Comparison of ENCODE assay signal across 27 mouse cellular contexts in genomic region chr3:138912504-138912903, GRCm38 (mm10).
A peak's percentile ranks its signal among the peaks of the same experiment; 100 is the strongest.
DNase-seq lines count a peak whose midpoint lies in the region; ATAC-seq and TF ChIP-seq lines count a peak whose summit lies in the region.
"Had no signal": no experiment of that assay in that cellular context is flagged by ENCODE, and none has a peak within 500 bp of the region (broad histone marks: within the 10 kb centered on the region; RNA-seq: fewer than 3 reads in every experiment).

No protein-coding gene starts in this region.

- DNase-seq in hindbrain, embryonic 10.5 days (ENCODE audit: low spot score): peak; percentile 1
- DNase-seq in hindbrain, postnatal 0 days (ENCODE audit: low spot score): no peak
- DNase-seq in midbrain, embryonic 11.5 days (ENCODE audit: low spot score, missing footprints): peak; percentile 39
- peak; percentile 18 for DNase-seq in limb, embryonic 10.5 days (ENCODE audit: low spot score)
- no peak for DNase-seq in kidney, adult 8-10 months
- DNase-seq in cerebellum, adult 8-10 months: no peak
- DNase-seq: adrenal gland, adult 8-10 months; adrenal gland, postnatal 25 days; B cell, adult 2 months; cerebellum, adult 11-12 months; cerebellum, adult 9-10 months; cerebellum, postnatal 14 days; forebrain, postnatal 0 days; gastrocnemius, adult 2 months; gastrocnemius, postnatal 25 days; heart, adult 2 months; heart, postnatal 14 days had no signal

- no peak overlapping the region for H3K9ac ChIP-seq in hindbrain, postnatal 0 days (replicated peaks; ENCODE audit: low read length)
- H3K9ac ChIP-seq in midbrain, embryonic 11.5 days (ENCODE audit: low read length): no peak overlapping the region
- no peak overlapping the region for H3K9ac ChIP-seq in midbrain, embryonic 15.5 days
- H3K9ac ChIP-seq: embryonic facial prominence, embryonic 12.5 days; embryonic facial prominence, embryonic 15.5 days; forebrain, postnatal 0 days; heart, embryonic 13.5 days; hindbrain, embryonic 13.5 days had no signal

- 88% methylated on average over 8 of the region's 8 CpGs for WGBS in hindbrain, embryonic 10.5 days
- 92% methylated on average over 8 of the region's 8 CpGs for WGBS in hindbrain, postnatal 0 days
- 89% methylated on average over 8 of the region's 8 CpGs for whole genome bisulfite sequencing in midbrain, embryonic 11.5 days
- WGBS in midbrain, embryonic 15.5 days: 90% methylated on average over 8 of the region's 8 CpGs
- 92% methylated on average over 8 of the region's 8 CpGs for WGBS in limb, embryonic 10.5 days

- H3K36me3 ChIP-seq in hindbrain, embryonic 10.5 days: no peaks in the 10 kb centered on the region
- H3K36me3 ChIP-seq in hindbrain, postnatal 0 days (ENCODE audit: insufficient read depth, low read length): no peaks in the 10 kb centered on the region
- H3K36me3 ChIP-seq in midbrain, embryonic 11.5 days (ENCODE audit: control insufficient read depth, insufficient read depth, low read length): no peaks in the 10 kb centered on the region
- H3K36me3 ChIP-seq in midbrain, embryonic 15.5 days (replicated peaks): no peaks in the 10 kb centered on the region
- H3K36me3 ChIP-seq in limb, embryonic 10.5 days: no peaks in the 10 kb centered on the region
- H3K36me3 ChIP-seq: embryonic facial prominence, embryonic 12.5 days; embryonic facial prominence, embryonic 15.5 days; heart, embryonic 10.5 days; heart, embryonic 13.5 days; hindbrain, embryonic 13.5 days had no signal

- H3K9me3 ChIP-seq in hindbrain, embryonic 10.5 days: no peaks in the 10 kb centered on the region
- H3K9me3 ChIP-seq in hindbrain, postnatal 0 days (ENCODE audit: low read length): no peaks in the 10 kb centered on the region
- H3K9me3 ChIP-seq in midbrain, embryonic 11.5 days (ENCODE audit: control insufficient read depth, low read length): no peaks in the 10 kb centered on the region
- H3K9me3 ChIP-seq in midbrain, embryonic 15.5 days: no peaks in the 10 kb centered on the region
- H3K9me3 ChIP-seq in limb, embryonic 10.5 days (replicated peaks): no peaks in the 10 kb centered on the region
- H3K9me3 ChIP-seq: embryonic facial prominence, embryonic 12.5 days; embryonic facial prominence, embryonic 15.5 days; heart, embryonic 10.5 days; heart, embryonic 13.5 days; hindbrain, embryonic 13.5 days had no signal

- H3K4me3 ChIP-seq in hindbrain, embryonic 10.5 days: no peak overlapping the region
- no peak overlapping the region for H3K4me3 ChIP-seq in hindbrain, postnatal 0 days (ENCODE audit: low read length)
- H3K4me3 ChIP-seq in midbrain, embryonic 11.5 days (ENCODE audit: low read depth, low read length): no peak overlapping the region
- no peak overlapping the region for H3K4me3 ChIP-seq in midbrain, embryonic 15.5 days
- H3K4me3 ChIP-seq in limb, embryonic 10.5 days: no peak overlapping the region
- H3K4me3 ChIP-seq: embryonic facial prominence, embryonic 12.5 days; embryonic facial prominence, embryonic 15.5 days; gastrocnemius, adult 2 months; heart, adult 2 months; heart, embryonic 10.5 days; heart, embryonic 13.5 days; hindbrain, embryonic 13.5 days had no signal

- H3K27ac ChIP-seq in hindbrain, embryonic 10.5 days: no peak overlapping the region
- H3K27ac ChIP-seq in hindbrain, postnatal 0 days: no peak overlapping the region
- H3K27ac ChIP-seq in midbrain, embryonic 11.5 days (ENCODE audit: low read depth, low read length): no peak overlapping the region
- no peak overlapping the region for H3K27ac ChIP-seq in midbrain, embryonic 15.5 days
- no peak overlapping the region for H3K27ac ChIP-seq in limb, embryonic 10.5 days
- H3K27ac ChIP-seq: embryonic facial prominence, embryonic 12.5 days; embryonic facial prominence, embryonic 15.5 days; gastrocnemius, adult 2 months; heart, adult 2 months; heart, embryonic 10.5 days; heart, embryonic 13.5 days; hindbrain, embryonic 13.5 days had no signal

- no peaks in the 10 kb centered on the region for H3K27me3 ChIP-seq in hindbrain, embryonic 10.5 days (ENCODE audit: insufficient read depth, poor library complexity, severe bottlenecking)
- no peaks in the 10 kb centered on the region for H3K27me3 ChIP-seq in hindbrain, postnatal 0 days (ENCODE audit: insufficient read depth, low read length)
- H3K27me3 ChIP-seq in midbrain, embryonic 11.5 days (ENCODE audit: control insufficient read depth, insufficient read depth, low read length): no peaks in the 10 kb centered on the region
- no peaks in the 10 kb centered on the region for H3K27me3 ChIP-seq in midbrain, embryonic 15.5 days (replicated peaks)
- no peaks in the 10 kb centered on the region for H3K27me3 ChIP-seq in limb, embryonic 10.5 days (ENCODE audit: low read depth, poor library complexity, severe bottlenecking)
- H3K27me3 ChIP-seq: embryonic facial prominence, embryonic 12.5 days; embryonic facial prominence, embryonic 15.5 days; hindbrain, embryonic 13.5 days had no signal

- no peak for TF ChIP-seq CTCF in hindbrain, postnatal 0 days (IDR thresholded peaks at IDR 0.05; ENCODE audit: low read depth)

- H3K4me2 ChIP-seq in hindbrain, postnatal 0 days (ENCODE audit: low read depth, low read length): no peak overlapping the region
- no peak overlapping the region for H3K4me2 ChIP-seq in midbrain, embryonic 11.5 days
- no peak overlapping the region for H3K4me2 ChIP-seq in midbrain, embryonic 15.5 days
- H3K4me2 ChIP-seq: embryonic facial prominence, embryonic 12.5 days; embryonic facial prominence, embryonic 15.5 days; heart, embryonic 13.5 days; hindbrain, embryonic 13.5 days had no signal

- 0 out of 2 replicates have a peak, but pooled peaks cover 6% of the 10 kb centered on the region for H3K4me1 ChIP-seq in hindbrain, embryonic 10.5 days (replicated peaks)
- H3K4me1 ChIP-seq in hindbrain, postnatal 0 days (ENCODE audit: insufficient read depth, low read length): no peaks in the 10 kb centered on the region
- H3K4me1 ChIP-seq in midbrain, embryonic 11.5 days (ENCODE audit: control insufficient read depth, insufficient read depth, low read length): no peaks in the 10 kb centered on the region
- no peaks in the 10 kb centered on the region for H3K4me1 ChIP-seq in midbrain, embryonic 15.5 days
- peaks cover 7% of the 10 kb centered on the region; the same call in 1 of the 2 replicates for H3K4me1 ChIP-seq in limb, embryonic 10.5 days
- H3K4me1 ChIP-seq: embryonic facial prominence, embryonic 12.5 days; hindbrain, embryonic 13.5 days had no signal

- no peak for ATAC-seq in hindbrain, postnatal 0 days
- no peak for ATAC-seq in midbrain, embryonic 11.5 days (ENCODE audit: low FRiP score)
- no peak for ATAC-seq in midbrain, embryonic 15.5 days (replicated peaks)
- ATAC-seq: activated CD4-positive, CD25-positive, alpha-beta regulatory T cell, adult 4 months; forebrain, embryonic 14.5 days; forebrain, postnatal 0 days; hindbrain, embryonic 16.5 days; inflammation-experienced regulatory T-cells, adult 6 months had no signal

Comparison
In these comparisons a context has a peak if more than half of its experiments do, and no peak if none do; other contexts are left out.
1. DNase-seq: peak in hindbrain, embryonic 10.5 days (single experiment), midbrain, embryonic 11.5 days (single experiment) and limb, embryonic 10.5 days (single experiment); none in hindbrain, postnatal 0 days (single experiment), kidney, adult 8-10 months (0 of 2) and cerebellum, adult 8-10 months (single experiment).